9 mouse cellular contexts compared by ENCODE assay signal in genomic region chr12:102181799-102182357, GRCm38 (mm10). TPM values are rescaled to one million over a fixed set of nuclear protein-coding genes. Genes with fewer than 3 reads are reported as not detected.
DNase-seq lines count a peak whose midpoint lies in the region; ATAC-seq and TF ChIP-seq lines count a peak whose summit lies in the region.
"Had no signal": no experiment of that assay in that cellular context is flagged by ENCODE, and none has a peak within 500 bp of the region (broad histone marks: within the 10 kb centered on the region; RNA-seq: fewer than 3 reads in every experiment).

No protein-coding gene starts in this region.

- peak; percentile 81 for TF ChIP-seq CTCF in midbrain, postnatal 0 days (IDR thresholded peaks at IDR 0.05)
- peak; percentile 89 for TF ChIP-seq CTCF in thymus, adult 2 months (IDR thresholded peaks at IDR 0.05; ENCODE audit: borderline replicate concordance, control insufficient read depth, extremely low read depth, insufficient read depth, low read length, poor library complexity)

- no peaks in the 10 kb centered on the region for H3K36me3 ChIP-seq in embryonic facial prominence, embryonic 10.5 days (replicated peaks)
- H3K36me3 ChIP-seq in hindbrain, embryonic 11.5 days (ENCODE audit: control insufficient read depth, insufficient read depth, low read length), result no peaks in the 10 kb centered on the region
- H3K36me3 ChIP-seq in midbrain, postnatal 0 days (ENCODE audit: insufficient read depth, low read length), result no peaks in the 10 kb centered on the region
- H3K36me3 ChIP-seq in thymus, adult 2 months (ENCODE audit: control insufficient read depth, insufficient read depth, low read length), result no peaks in the 10 kb centered on the region

- no peak overlapping the region for H3K27ac ChIP-seq in embryonic facial prominence, embryonic 10.5 days (replicated peaks)
- H3K27ac ChIP-seq in hindbrain, embryonic 11.5 days (ENCODE audit: low read depth, low read length), result no peak overlapping the region
- no peak overlapping the region for H3K27ac ChIP-seq in midbrain, postnatal 0 days (ENCODE audit: low read depth, low read length)
- no peak overlapping the region for H3K27ac ChIP-seq in thymus, adult 2 months (ENCODE audit: control insufficient read depth, insufficient read depth, low read length)

- peak; percentile 59; the same call in 1 of the 2 replicates for ATAC-seq in hindbrain, embryonic 11.5 days (ENCODE audit: low FRiP score)
- no peak for ATAC-seq in midbrain, postnatal 0 days (ENCODE audit: low FRiP score)

- H3K4me2 ChIP-seq in hindbrain, embryonic 11.5 days (replicated peaks; ENCODE audit: low read depth, low read length), result no peak overlapping the region
- H3K4me2 ChIP-seq in midbrain, postnatal 0 days (ENCODE audit: low read depth, low read length, poor library complexity, severe bottlenecking), result no peak overlapping the region

- no peak for TF ChIP-seq POLR2A in thymus, adult 2 months (IDR thresholded peaks at IDR 0.05; ENCODE audit: control insufficient read depth, extremely low read depth, insufficient read depth, low read length, poor library complexity)

- no peaks in the 10 kb centered on the region for H3K4me1 ChIP-seq in embryonic facial prominence, embryonic 10.5 days
- H3K4me1 ChIP-seq in hindbrain, embryonic 11.5 days (replicated peaks; ENCODE audit: control insufficient read depth, insufficient read depth, low read length), result no peaks in the 10 kb centered on the region
- 0 out of 2 replicates have a peak, but pooled peaks cover 2% of the 10 kb centered on the region for H3K4me1 ChIP-seq in midbrain, postnatal 0 days (ENCODE audit: insufficient read depth, low read length)
- no peaks in the 10 kb centered on the region for H3K4me1 ChIP-seq in thymus, adult 2 months (replicated peaks; ENCODE audit: control insufficient read depth, insufficient read depth, low read length)

- peak; percentile 12 to 74 for DNase-seq in layer of hippocampus, adult 18-20 months (ENCODE audit: low spot score in 2 of 2)
- no peak for DNase-seq in layer of hippocampus, adult 9-11 months
- DNase-seq in adrenal gland, adult 2 months, result peak; percentile 48
- peak; percentile 78 for DNase-seq in embryonic facial prominence, embryonic 10.5 days (ENCODE audit: low spot score)
- peak; percentile 83 for DNase-seq in hindbrain, embryonic 11.5 days (ENCODE audit: low spot score)
- DNase-seq in left cerebral cortex, postnatal 4 days, result peak; percentile 75
- peak; percentile 61 for DNase-seq in midbrain, postnatal 0 days (ENCODE audit: low spot score)
- DNase-seq in thymus, adult 2 months, result peak; percentile 64

- WGBS in embryonic facial prominence, embryonic 10.5 days, result 40% methylated on average over 5 of the region's 5 CpGs
- 45% methylated on average over 5 of the region's 5 CpGs for WGBS in hindbrain, embryonic 11.5 days
- WGBS in midbrain, postnatal 0 days, result 41% methylated on average over 5 of the region's 5 CpGs
- WGBS in thymus, adult 2 months, result 61% methylated on average over 5 of the region's 5 CpGs

- H3K27me3 ChIP-seq in embryonic facial prominence, embryonic 10.5 days (replicated peaks; ENCODE audit: low read depth, poor library complexity, severe bottlenecking), result no peaks in the 10 kb centered on the region
- H3K27me3 ChIP-seq in hindbrain, embryonic 11.5 days (ENCODE audit: control insufficient read depth, insufficient read depth, low read length), result no peaks in the 10 kb centered on the region; the same call in 1 of the 2 replicates
- no peaks in the 10 kb centered on the region for H3K27me3 ChIP-seq in midbrain, postnatal 0 days (ENCODE audit: insufficient read depth, low read length)
- no peaks in the 10 kb centered on the region for H3K27me3 ChIP-seq in thymus, adult 2 months (ENCODE audit: control insufficient read depth, insufficient read depth, low read length)

- H3K9ac ChIP-seq in hindbrain, embryonic 11.5 days (ENCODE audit: low read depth, low read length), result no peak overlapping the region
- no peak overlapping the region for H3K9ac ChIP-seq in midbrain, postnatal 0 days (replicated peaks; ENCODE audit: low read length, poor library complexity, severe bottlenecking)

- H3K9me3 ChIP-seq in embryonic facial prominence, embryonic 10.5 days, result no peaks in the 10 kb centered on the region
- H3K9me3 ChIP-seq in hindbrain, embryonic 11.5 days (ENCODE audit: control insufficient read depth, low read length), result no peaks in the 10 kb centered on the region
- H3K9me3 ChIP-seq in midbrain, postnatal 0 days (ENCODE audit: low read length), result no peaks in the 10 kb centered on the region
- H3K9me3 ChIP-seq: megakaryocyte, embryonic 14.5 days had no signal

- intact Hi-C loops in left cerebral cortex, postnatal 4 days (cut with DNase I), result no loop called here

- H3K4me3 ChIP-seq in embryonic facial prominence, embryonic 10.5 days, result no peak overlapping the region
- no peak overlapping the region for H3K4me3 ChIP-seq in hindbrain, embryonic 11.5 days (ENCODE audit: low read depth, low read length)
- H3K4me3 ChIP-seq in midbrain, postnatal 0 days (ENCODE audit: low read depth, low read length), result no peak overlapping the region
- H3K4me3 ChIP-seq in thymus, adult 2 months (ENCODE audit: control insufficient read depth, insufficient read depth, low read length), result no peak overlapping the region
- H3K4me3 ChIP-seq: megakaryocyte, embryonic 14.5 days had no signal

RNA-seq across cellular contexts. Expression of gene Slc24a4, which starts 53.3 kb away (rescaled TPM):
- 10 to 100 TPM; 46.6 to 51.9 TPM for total RNA-seq in layer of hippocampus, adult 18-20 months (2021)
- under 1 TPM; 0.28 to 0.66 TPM for total RNA-seq in adrenal gland, adult 2 months (2021)
- 0.27 and 0.51 TPM in 2 replicates for polyA plus RNA-seq in adrenal gland, adult 2 months (2012; rRNA removed)
- polyA plus RNA-seq in embryonic facial prominence, embryonic 10.5 days (2016; fragmentation: Nextera tagmentation; extraction: Ambion mirVana), result 0.05 TPM in 2 replicates
- polyA plus RNA-seq in hindbrain, embryonic 11.5 days (2014; fragmentation: Nextera tagmentation; extraction: Ambion mirVana), result 0.24 and 0.54 TPM in 2 replicates
- 1 to 10 TPM; 3.7 to 6.8 TPM for total RNA-seq in left cerebral cortex, postnatal 4 days (2021)
- 5.0 and 5.3 TPM in 2 replicates for total RNA-seq in midbrain, postnatal 0 days (2014; rRNA removed)
- 2.4 and 2.6 TPM in 2 replicates for polyA plus RNA-seq in midbrain, postnatal 0 days (2015; fragmentation: Nextera tagmentation; extraction: Ambion mirVana)
- 3.7 and 4.7 TPM in 2 replicates for polyA plus RNA-seq in thymus, adult 2 months (2012; rRNA removed)
